Mouse (Mus musculus): ENCODE data around the gene Ssc4d.
A peak's percentile ranks its signal among the peaks of the same experiment; 100 is the strongest.

Gene Ssc4d

GRCm38 (mm10) chr5:135975893-135976668 is 1.8 kb upstream of the Ssc4d start:
- peak; percentile 54 for DNase-seq (ENCODE audit: low read depth)

- DNase-seq (ENCODE audit: low read depth), result peak; percentile 56
These were observed 2.5 kb downstream of the Ssc4d start for GRCm38 (mm10) chr5:135971876-135972275.

DNA sequence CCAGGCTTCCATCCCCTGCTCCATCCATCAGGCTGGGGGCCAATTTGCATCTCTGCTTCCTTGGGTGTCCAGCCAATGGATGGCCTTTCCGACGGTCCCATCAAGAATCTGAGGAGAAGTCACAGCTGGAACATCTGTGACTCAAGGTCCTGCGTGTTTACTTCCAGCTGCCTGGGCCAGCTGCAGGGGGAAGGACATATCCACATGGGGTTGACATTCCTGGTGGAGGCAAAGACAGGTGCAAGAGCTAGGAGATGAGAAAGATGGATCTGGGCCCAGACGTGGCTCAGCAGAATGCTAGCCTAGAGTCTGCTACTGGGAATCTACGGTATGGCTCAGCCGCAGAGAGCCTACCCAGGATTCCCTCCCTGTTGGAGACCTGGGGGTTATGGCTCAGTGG is 4.1 kb downstream of the Ssc4d start:
- no peak for DNase-seq (ENCODE audit: low read depth)

GRCm38 (mm10) chr5:135968781-135969180 is 5.5 kb downstream of the Ssc4d start:
- DNase-seq (ENCODE audit: low read depth), result peak; percentile 73

DNA sequence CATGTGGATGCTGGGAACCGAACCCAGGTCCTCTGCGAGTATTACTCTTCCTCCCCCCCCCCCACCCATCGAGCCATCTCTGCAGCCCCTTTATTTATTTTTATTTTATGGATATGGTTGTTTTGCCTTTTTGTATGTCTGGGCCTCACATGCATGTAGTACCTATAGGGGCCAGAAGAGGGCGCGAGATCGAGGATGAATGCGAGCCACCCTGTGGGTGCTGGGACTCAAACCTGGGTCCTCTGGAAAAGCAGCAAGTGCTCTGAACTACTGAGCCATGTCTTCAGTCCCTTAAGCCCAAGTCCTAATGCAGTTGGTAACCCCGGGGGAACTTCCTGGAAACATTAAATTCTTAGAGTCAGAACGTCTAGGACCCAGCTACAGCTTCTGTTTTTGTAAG is 7.5 kb downstream of the Ssc4d start:
- peak; percentile 58 for DNase-seq (ENCODE audit: low read depth)

DNA sequence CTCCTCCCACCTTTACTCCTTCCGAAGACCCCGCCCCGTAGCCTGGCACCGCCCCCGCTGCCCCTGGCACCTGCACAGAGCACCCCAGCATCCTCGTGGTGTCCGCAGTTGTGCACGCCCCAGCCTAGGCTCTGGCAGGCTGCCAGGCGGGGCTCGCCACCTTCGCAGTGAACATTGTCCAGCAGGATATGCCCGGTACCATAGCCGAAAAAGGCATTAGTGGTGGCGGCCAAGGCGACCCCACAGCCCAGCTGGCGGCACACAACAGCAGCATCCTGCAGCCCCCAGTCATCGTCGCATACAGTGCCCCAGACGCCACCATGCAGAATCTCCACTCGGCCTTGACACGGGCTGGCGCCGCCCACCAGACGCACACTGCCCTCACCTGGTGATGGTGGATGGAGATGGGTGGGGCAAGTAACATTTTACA is 8.8 kb downstream of the Ssc4d start:
- no peak for DNase-seq (ENCODE audit: low read depth)

DNA sequence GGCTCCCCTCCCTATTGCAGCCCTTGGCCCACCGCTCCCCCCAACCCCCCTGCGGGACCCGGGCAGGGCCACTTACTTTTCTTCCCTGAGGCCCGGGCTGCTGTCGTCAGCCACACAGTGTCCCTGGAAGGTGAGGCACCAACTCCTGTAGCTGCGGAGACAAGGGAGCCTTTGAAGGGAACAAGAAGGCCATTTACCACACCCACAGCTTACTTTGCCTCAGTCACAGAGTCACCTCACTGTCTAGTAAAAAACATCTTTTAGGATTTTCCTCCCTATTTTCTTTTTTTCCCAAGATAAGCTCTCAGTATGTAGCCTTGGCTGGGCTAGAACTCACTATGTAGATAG is 11.1 kb downstream of the Ssc4d start:
- DNase-seq (ENCODE audit: low read depth), result no peak

DNA sequence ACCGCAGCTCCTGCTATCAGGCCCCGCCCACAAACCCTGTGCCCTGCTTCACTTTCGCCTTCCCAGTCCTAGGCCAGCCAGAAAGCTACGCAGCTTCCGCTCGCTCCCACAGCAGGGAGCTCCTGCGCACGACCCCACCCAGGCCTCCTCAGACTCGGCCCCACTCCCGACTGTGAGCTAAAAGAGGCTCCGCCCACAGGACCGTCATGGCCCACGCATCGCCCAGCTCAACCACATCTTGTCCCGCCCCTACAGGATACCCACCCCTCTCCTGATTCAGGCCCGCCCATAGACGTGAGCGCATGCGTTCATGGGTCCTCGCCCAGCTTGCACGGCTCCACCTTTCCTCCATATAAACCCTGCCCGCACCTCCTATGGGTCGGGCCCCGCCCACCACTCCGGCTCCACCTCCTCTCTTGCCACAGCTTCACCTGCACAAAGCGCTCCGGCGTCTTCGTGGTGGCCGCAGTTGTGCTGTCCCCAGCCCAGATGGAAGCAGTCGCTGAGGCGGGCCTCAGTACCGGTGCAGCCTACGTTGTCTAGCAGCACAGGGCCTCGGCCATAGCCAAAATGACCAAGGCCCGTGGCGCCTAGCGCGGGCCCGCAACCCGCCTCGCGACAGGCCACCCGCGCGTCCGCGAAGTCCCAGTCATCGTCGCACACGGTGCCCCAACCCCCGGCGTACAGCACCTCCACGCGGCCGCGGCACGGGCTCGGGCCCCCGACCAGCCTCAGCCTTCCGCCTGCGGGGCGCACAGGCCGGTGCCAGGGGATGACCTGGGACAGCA is 11.6 kb downstream of the Ssc4d start:
- DNase-seq (ENCODE audit: low read depth), result peak; percentile 100

GRCm38 (mm10) chr5:135962125-135962491 is 12.2 kb downstream of the Ssc4d start:
- no peak for DNase-seq (ENCODE audit: low read depth)

- no peak for DNase-seq (ENCODE audit: low read depth)
These were observed 13.3 kb downstream of the Ssc4d start for GRCm38 (mm10) chr5:135960909-135961635.

DNA sequence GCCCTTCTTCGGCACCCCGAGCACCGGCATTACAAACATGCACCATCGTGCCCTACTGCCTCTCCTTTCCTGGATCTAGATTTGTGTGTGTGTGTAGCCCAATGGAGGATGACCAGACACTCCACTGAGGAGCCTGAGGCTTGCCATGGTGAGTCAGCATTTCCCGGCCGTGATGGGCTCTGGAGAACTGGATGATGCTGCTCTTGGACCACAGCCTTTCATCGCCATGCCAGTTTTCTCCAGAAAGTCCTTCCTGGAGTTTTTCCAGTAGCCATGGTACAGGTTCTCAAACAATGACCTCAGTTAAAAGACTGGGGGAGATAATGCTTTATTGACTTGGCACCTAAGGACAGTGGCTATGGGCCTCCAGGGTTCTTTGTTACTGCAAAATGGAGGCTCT is 14.4 kb downstream of the Ssc4d start:
- DNase-seq (ENCODE audit: low read depth), result no peak

DNA sequence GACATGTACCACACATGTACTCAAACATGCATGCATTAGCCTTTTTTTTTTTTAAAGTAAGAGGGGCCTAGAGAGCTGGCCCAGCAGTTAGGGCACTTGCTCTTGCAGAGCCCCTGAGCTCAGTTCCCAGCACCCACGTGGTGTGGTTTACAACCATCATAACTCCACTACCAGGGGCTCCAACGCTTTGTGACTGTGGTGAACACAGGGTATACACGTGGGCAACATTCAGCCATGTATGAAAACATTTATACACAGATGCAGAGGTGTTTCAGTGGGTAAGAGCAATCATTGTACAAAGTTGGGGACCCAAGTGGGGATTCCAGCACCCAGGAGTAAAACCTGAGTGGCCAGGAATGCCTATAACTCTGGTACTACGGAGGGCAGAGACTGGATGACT is 16.0 kb downstream of the Ssc4d start:
- no peak for DNase-seq (ENCODE audit: low read depth)

DNA sequence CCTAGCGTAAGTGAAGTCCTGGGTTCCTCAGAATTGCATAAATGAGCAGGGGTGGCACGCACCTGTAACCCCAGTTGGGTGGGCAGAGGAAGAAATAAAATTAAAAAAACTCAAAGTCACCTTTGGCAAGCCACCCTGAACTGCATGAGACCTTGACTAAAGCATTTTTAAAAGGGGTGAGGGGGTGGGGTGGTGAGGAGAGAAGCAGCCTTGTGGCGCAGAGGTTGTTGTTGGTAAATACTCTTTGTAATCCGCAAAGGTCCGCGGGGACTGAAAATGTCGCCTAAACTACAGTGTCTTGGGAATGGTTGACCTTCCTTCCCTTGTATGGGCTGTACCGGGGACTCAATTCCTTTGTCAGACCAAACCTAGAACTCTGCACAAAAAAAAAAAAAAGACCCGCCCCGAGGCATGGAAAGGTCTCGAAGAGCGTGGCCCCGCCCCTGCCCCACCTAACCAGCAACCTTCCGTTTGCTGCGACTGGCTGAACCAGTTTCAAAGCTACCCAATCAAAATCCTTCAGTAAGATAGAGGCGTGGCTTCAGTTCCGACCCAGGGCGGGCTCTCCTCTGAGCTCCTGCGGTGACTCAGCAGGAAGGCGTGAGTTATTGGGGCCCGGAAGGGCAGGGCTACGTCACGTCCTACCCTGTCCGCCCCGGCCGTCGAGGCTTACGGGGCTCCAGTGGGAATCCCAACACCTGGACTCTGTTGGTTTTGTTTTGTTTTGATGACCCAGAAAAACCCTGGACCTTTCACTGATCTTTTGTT is 16.9 kb downstream of the Ssc4d start:
- peak; percentile 100 for DNase-seq (ENCODE audit: low read depth)

DNA sequence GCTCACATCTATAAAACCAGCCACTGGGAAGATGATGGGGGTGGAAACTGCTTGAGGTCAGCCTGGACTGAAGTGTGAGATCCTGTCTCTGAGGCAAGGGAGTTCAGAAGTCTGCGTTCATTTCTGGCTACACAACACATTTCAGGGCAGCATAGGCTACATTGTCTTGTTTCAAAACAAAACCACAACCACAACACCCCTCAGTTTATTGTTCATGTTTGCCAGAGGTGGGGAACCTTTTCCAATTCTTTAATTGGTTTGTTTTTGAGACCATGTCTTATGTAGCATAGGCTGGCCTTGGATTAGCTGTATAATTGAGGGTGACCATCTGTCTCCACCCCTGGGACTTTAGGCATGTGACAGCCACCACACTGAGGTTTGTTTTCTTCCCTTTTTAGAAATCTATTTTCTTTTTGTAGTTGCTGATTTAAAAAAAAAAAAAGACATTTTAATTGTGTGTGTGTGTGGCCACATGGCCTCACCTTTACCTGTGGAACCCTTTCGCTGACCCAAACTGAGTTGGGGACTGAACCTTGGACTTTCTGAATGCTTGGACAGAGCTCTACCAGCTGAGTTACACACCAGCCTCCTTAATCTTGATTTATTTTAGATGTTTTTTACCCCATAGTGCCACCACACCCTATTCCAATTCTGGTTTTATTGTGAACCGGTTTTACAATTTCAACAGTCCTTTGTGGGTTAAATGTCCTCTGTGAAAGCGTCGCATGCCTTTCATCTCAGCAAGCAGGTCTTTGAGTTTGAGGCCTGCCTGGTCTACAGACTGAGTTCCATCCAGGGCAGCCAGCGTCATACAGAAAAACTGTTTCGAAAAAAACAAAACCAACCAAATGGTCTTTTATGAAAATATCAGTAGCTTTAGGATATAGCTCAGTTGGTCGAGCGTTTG is 17.8 kb downstream of the Ssc4d start:
- no peak for DNase-seq (ENCODE audit: low read depth)

GRCm38 (mm10) chr5:135952830-135953229 is 21.5 kb downstream of the Ssc4d start:
- DNase-seq (ENCODE audit: low read depth), result no peak

GRCm38 (mm10) chr5:135951660-135952059 is 22.7 kb downstream of the Ssc4d start:
- peak; percentile 59 for DNase-seq (ENCODE audit: low read depth)

GRCm38 (mm10) chr5:135950710-135951412 is 23.5 kb downstream of the Ssc4d start:
- DNase-seq (ENCODE audit: low read depth), result peak; percentile 74

DNA sequence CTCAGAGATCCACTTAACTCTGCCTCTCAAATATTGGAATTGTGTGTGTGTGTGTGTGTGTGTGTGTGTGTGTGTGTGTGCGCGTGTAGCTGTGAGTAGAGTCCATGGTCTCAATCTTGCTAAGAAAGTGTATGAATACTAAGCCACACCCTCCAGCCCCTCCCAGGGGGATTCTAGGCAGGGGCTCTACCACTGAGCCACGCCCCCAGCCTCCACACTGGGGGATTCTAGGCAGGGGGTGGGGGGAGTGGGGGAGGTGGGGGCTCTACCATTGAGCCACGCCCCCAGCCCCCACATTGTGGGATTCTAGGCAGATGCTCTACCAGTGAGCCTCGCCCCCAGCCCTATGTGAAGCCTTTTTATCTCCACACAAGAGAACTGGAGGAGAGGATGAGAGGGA is 27.7 kb downstream of the Ssc4d start:
- DNase-seq (ENCODE audit: low read depth), result no peak

GRCm38 (mm10) chr5:135945916-135946408 is 28.4 kb downstream of the Ssc4d start:
- no peak for DNase-seq (ENCODE audit: low read depth)

- DNase-seq (ENCODE audit: low read depth), result no peak
These were observed 31.6 kb downstream of the Ssc4d start for GRCm38 (mm10) chr5:135942710-135943109.

All from 416B (cell line).